Mouse (Mus musculus): ENCODE results near the gene Olfr837.
"Not testable (repeated sequence)": the region's sequence is repeated elsewhere in the genome, so short reads cannot be mapped to it uniquely, and the experiment has no call there.

Gene Olfr837

DNA sequence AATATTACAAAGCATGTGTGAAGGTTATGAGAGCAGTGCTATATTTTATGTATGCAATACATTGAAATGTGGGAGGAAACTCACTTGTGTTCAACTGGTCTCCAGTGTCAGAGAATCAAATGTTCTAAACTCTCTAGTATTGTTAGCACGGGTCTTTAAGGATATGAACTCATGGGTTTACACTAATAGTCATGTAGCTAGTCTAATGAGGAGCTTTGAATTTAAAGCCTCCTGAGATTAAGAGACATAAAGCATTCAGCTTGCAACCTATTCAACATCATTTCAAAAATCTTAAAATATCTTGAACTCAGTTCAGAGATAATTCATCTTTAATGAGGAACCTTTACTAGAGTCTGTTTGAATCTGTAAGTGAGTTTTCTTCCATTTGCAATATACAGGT lies at the start of gene Olfr837:
Gene Olfr837 (plus strand): TSS at position 301 of the 400 bp plus-strand sequence.
- DNase-seq (ENCODE audit: low spot score in 2 of 2) = no peak

DNA sequence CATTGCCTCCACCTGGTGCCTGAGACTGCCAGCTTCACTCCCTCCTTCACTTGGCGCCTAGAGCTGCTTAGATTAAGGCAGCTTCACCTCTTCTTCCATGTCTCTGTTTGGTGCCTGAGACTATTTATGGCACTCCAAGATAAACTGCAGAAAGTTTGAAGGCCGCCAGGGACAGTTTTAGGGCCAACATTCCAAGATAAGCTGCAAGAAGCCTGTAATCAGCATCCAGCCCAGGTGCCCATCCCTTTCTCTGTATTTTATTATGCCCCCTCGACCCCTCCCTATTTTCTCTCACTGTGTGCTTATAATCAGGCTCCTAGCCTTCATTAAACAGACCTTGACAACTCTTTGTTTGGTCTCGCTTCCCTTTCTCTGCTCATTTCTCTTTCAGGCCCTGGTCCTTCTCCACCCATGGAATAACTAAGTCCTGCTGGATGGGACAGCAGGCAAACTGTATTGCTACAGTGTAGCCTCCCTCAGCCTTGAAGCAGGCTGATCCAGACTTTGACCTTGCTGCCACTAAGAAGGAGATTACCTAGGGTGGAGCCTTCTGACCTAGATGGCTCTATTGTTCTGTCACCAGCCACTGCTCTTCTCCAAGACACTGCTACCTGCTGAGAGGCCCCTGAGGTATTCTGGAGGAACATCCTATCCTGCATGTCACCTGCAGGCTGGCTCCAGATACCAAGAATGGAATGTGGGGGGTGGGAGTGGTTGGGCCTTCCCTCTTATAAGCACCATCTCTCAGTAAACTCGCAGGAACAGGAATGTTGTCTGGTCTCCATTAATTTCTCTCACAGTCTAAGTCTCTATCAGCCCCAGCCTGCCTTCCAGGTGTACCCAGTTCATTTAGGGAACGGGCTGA lies 43.0 kb upstream of the Olfr837 start:
- DNase-seq (ENCODE audit: low spot score in 2 of 2) = not testable (repeated sequence)

DNA sequence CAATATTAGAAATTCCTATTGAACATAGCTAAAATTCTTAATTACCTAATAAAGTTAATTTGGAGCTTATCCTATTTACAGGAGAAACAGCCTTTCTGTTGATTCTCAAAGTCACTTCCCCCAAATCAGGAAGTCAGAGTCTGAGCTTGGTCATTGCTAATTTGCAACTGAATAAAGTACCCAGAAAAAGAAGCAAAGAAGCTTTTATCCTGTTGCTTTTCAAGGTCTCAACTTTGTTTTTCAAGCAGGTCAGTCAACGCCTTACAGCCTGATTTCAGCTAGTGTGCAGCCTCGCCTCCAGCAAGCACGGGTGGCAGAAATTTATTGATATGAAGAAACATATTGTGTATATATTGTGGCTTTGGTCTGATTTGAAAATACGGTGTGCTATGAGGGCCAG lies 38.8 kb upstream of the Olfr837 start:
- no peak for DNase-seq (ENCODE audit: low spot score in 2 of 2)

DNA sequence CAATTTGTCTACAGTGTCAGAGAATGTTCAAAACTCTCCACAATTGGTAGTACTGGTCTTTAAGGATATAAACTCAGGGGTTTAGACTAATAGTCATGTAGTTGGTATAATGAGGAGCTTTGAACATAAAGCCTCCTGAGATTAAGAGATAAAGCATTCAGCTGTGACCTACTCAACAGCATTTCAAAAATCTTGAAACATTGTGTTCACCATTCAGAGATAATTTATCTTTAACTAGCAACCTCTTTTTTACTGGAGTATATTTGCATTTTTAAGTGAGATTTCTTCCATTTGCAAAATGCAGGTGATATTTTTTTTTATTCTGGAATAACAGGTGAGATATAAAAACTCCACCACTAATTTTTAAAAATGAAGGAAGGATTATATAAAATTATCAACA lies 16.0 kb upstream of the Olfr837 start, which contains the start of gene Olfr836:
Gene Olfr836 (plus strand): TSS at position 301 of the 400 bp plus-strand sequence.
- DNase-seq (ENCODE audit: low spot score in 2 of 2) = no peak

DNA sequence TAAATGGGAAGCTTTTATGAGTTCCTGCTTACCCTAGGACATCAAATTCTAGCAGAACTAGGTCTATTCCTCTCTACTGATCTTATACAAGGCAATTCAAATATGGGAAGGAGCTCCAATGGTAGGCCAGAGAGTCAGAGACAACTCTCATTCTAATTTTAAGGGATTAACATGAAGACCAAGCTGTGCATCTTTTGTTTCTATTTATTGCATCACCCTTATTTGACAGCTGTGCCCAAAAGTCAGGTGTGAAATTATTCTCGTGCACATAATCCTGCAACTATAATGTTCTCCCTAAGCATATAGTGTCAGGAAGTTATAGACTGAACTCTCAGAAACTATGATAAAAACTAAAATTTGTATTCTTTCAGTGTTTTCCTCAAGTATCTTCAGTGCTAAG lies 41.1 kb downstream of the Olfr837 start, which contains the start of gene Olfr839-ps1:
Gene Olfr839-ps1 (minus strand): TSS at position 101 of the 400 bp plus-strand sequence.
- DNase-seq (ENCODE audit: low spot score in 2 of 2) = no peak

Data from right cerebral cortex, postnatal 10 days (tissue).